Mouse (Mus musculus): Measurements from ENCODE around the gene Mta3. TPM values are rescaled to one million over a fixed set of nuclear protein-coding genes. Genes with fewer than 3 reads are reported as not detected.

The Mta3 gene
- polyA plus RNA-seq, 1 experiment from 2014 or later: 36.4 TPM

- H3K4me1 ChIP-seq (ENCODE audit: control insufficient read depth, insufficient read depth, low read length): no peaks in the 10 kb centered on the region
- 0 out of 2 replicates have a peak, but pooled peaks cover 7% of the 10 kb centered on the region for H3K9me3 ChIP-seq (replicated peaks; ENCODE audit: control insufficient read depth, low read length)
- no peak overlapping the region for H3K4me2 ChIP-seq (ENCODE audit: low read depth, low read length)
- 90% methylated on average over 10 of the region's 10 CpGs for WGBS
- peaks cover 16% of the 10 kb centered on the region for H3K36me3 ChIP-seq (ENCODE audit: control insufficient read depth, insufficient read depth, low read length)
- H3K4me3 ChIP-seq (replicated peaks; ENCODE audit: low read length): no peak overlapping the region
- no peak overlapping the region for H3K9ac ChIP-seq (ENCODE audit: low read length)
- H3K27me3 ChIP-seq (ENCODE audit: control insufficient read depth, insufficient read depth, low read length): no peaks in the 10 kb centered on the region
- H3K27ac ChIP-seq (ENCODE audit: low read length): no peak overlapping the region
- no peak for ATAC-seq (ENCODE audit: insufficient read depth, low FRiP score)
Observed at GRCm38 (mm10) chr17:83721157-83721556, 15.2 kb downstream of the Mta3 start.

DNA sequence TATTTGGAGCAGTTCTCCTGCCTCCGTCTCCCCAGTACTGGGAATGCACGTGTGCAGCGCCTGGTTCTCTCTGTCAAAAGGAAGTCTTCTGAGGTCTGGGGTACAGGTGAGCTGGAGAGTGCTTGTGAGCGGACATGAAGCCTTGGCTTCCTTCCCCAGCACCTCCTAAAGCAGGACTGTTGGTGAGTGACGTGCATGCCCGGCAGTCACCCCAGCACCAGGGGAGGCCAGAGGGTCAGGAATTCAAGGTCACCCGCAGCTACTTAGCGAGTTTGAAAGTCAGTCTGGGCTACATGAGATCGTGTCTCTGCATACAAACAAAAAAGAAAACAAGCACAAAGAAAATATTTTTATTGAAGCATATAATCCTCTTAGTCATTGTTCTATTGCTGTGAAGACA, 17.1 kb downstream of the Mta3 start:
- no peak overlapping the region for H3K4me2 ChIP-seq (ENCODE audit: low read depth, low read length)
- ATAC-seq (ENCODE audit: insufficient read depth, low FRiP score): no peak

DNA sequence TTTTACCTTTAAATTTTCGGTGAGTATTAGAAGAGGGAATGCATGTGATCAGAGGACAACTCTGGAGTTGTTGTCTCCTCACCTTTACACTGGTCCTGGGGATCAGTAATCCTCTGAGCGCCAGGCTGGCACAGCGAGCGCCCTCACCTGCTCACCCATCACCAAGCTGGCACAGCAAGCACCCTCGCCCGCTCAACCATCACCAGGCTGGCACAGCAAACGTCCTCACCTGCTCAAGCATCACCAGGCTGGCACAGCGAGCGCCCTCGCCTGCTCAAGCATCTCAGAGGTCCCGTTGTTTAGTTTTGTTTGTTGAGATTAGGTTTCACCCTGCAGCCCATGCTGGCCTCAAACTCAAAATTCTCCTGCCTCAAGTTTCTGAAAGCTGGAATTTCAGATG, 20.5 kb downstream of the Mta3 start:
- peaks cover 4% of the 10 kb centered on the region; the same call in 1 of the 2 replicates for H3K36me3 ChIP-seq (ENCODE audit: control insufficient read depth, insufficient read depth, low read length)
- no peaks in the 10 kb centered on the region for H3K27me3 ChIP-seq (ENCODE audit: control insufficient read depth, insufficient read depth, low read length)
- H3K9ac ChIP-seq (ENCODE audit: low read length): no peak overlapping the region
- 84% methylated on average over 11 of the region's 11 CpGs for WGBS
- no peak overlapping the region for H3K27ac ChIP-seq (ENCODE audit: low read length)
- no peaks in the 10 kb centered on the region; the same call in 1 of the 2 replicates for H3K4me1 ChIP-seq (ENCODE audit: control insufficient read depth, insufficient read depth, low read length)
- no peak overlapping the region for H3K4me2 ChIP-seq (ENCODE audit: low read depth, low read length)
- H3K4me3 ChIP-seq (replicated peaks; ENCODE audit: low read length): no peak overlapping the region
- H3K9me3 ChIP-seq (replicated peaks; ENCODE audit: control insufficient read depth, low read length): no peaks in the 10 kb centered on the region
- ATAC-seq (ENCODE audit: insufficient read depth, low FRiP score): no peak

More for the DNA sequence above, 17.1 kb downstream of the Mta3 start:
- no peak overlapping the region for H3K9ac ChIP-seq (ENCODE audit: low read length)
- H3K36me3 ChIP-seq (ENCODE audit: control insufficient read depth, insufficient read depth, low read length): peaks cover 4% of the 10 kb centered on the region; the same call in 1 of the 2 replicates
- H3K27me3 ChIP-seq (ENCODE audit: control insufficient read depth, insufficient read depth, low read length): no peaks in the 10 kb centered on the region
- no peak overlapping the region for H3K4me3 ChIP-seq (replicated peaks; ENCODE audit: low read length)
- no peak overlapping the region for H3K27ac ChIP-seq (ENCODE audit: low read length)
- no peaks in the 10 kb centered on the region for H3K4me1 ChIP-seq (ENCODE audit: control insufficient read depth, insufficient read depth, low read length)
- 76% methylated on average over 9 of the region's 9 CpGs for WGBS
- H3K9me3 ChIP-seq (replicated peaks; ENCODE audit: control insufficient read depth, low read length): no peaks in the 10 kb centered on the region

- ATAC-seq (ENCODE audit: insufficient read depth, low FRiP score): no peak
- peaks cover 4% of the 10 kb centered on the region; the same call in 1 of the 2 replicates for H3K36me3 ChIP-seq (ENCODE audit: control insufficient read depth, insufficient read depth, low read length)
- H3K4me2 ChIP-seq (ENCODE audit: low read depth, low read length): no peak overlapping the region
- 86% methylated on average over 4 of the region's 4 CpGs for WGBS
- H3K9me3 ChIP-seq (replicated peaks; ENCODE audit: control insufficient read depth, low read length): no peaks in the 10 kb centered on the region
- no peak overlapping the region for H3K9ac ChIP-seq (ENCODE audit: low read length)
- no peak overlapping the region for H3K4me3 ChIP-seq (replicated peaks; ENCODE audit: low read length)
- no peak overlapping the region for H3K27ac ChIP-seq (ENCODE audit: low read length)
- H3K4me1 ChIP-seq (ENCODE audit: control insufficient read depth, insufficient read depth, low read length): peaks cover 8% of the 10 kb centered on the region; the same call in 1 of the 2 replicates
- no peaks in the 10 kb centered on the region for H3K27me3 ChIP-seq (ENCODE audit: control insufficient read depth, insufficient read depth, low read length)
Observed at GRCm38 (mm10) chr17:83727707-83728106, 21.7 kb downstream of the Mta3 start.

- Histone ChIP-seq H3K36me3 (ENCODE audit: control insufficient read depth, insufficient read depth, low read length) (peaks cover 4% of the 10 kb centered on the region; the same call in 1 of the 2 replicates), H3K27me3 (ENCODE audit: control insufficient read depth, insufficient read depth, low read length) (no peaks in the 10 kb centered on the region), H3K4me2 (ENCODE audit: low read depth, low read length) (no peak overlapping the region), H3K27ac (ENCODE audit: low read length) (no peak overlapping the region), H3K4me3 (replicated peaks; ENCODE audit: low read length) (no peak overlapping the region), H3K9me3 (replicated peaks; ENCODE audit: control insufficient read depth, low read length) (no peaks in the 10 kb centered on the region), H3K4me1 (ENCODE audit: control insufficient read depth, insufficient read depth, low read length) (peaks cover 8% of the 10 kb centered on the region; the same call in 1 of the 2 replicates), H3K9ac (ENCODE audit: low read length) (no peak overlapping the region)
- ATAC-seq (ENCODE audit: insufficient read depth, low FRiP score): no peak
- 87% methylated on average over 9 of the region's 9 CpGs for WGBS
Observed at GRCm38 (mm10) chr17:83729029-83729428, 23.1 kb downstream of the Mta3 start.

DNA sequence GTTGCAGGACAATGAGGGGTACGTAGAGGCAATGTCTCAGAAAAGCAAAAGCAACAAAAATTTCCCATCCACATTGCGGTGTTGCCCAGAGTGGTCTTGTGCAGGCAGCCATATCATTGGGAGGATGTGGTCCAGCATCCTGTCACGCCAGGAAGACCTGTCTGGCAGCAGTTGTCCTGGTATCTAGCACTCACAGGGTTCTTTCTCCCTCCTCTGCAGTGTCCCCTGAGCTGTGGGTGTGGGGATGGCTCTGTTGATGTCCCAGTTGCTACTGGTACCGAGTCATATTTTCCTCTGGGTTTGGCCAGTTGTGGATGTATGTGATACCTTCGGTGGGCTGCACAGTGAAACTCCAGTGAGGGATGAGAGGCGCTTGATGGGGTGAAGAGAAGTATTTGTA, 24.2 kb downstream of the Mta3 start:
- 87% methylated on average over 6 of the region's 6 CpGs for WGBS
- H3K4me3 ChIP-seq (replicated peaks; ENCODE audit: low read length): no peak overlapping the region
- H3K36me3 ChIP-seq (ENCODE audit: control insufficient read depth, insufficient read depth, low read length): peaks cover 4% of the 10 kb centered on the region; the same call in 1 of the 2 replicates
- H3K27me3 ChIP-seq (ENCODE audit: control insufficient read depth, insufficient read depth, low read length): no peaks in the 10 kb centered on the region
- no peak overlapping the region for H3K9ac ChIP-seq (ENCODE audit: low read length)
- H3K4me2 ChIP-seq (ENCODE audit: low read depth, low read length): no peak overlapping the region
- H3K4me1 ChIP-seq (ENCODE audit: control insufficient read depth, insufficient read depth, low read length): peaks cover 8% of the 10 kb centered on the region; the same call in 1 of the 2 replicates
- no peak for ATAC-seq (ENCODE audit: insufficient read depth, low FRiP score)
- H3K27ac ChIP-seq (ENCODE audit: low read length): no peak overlapping the region
- no peaks in the 10 kb centered on the region for H3K9me3 ChIP-seq (replicated peaks; ENCODE audit: control insufficient read depth, low read length)

DNA sequence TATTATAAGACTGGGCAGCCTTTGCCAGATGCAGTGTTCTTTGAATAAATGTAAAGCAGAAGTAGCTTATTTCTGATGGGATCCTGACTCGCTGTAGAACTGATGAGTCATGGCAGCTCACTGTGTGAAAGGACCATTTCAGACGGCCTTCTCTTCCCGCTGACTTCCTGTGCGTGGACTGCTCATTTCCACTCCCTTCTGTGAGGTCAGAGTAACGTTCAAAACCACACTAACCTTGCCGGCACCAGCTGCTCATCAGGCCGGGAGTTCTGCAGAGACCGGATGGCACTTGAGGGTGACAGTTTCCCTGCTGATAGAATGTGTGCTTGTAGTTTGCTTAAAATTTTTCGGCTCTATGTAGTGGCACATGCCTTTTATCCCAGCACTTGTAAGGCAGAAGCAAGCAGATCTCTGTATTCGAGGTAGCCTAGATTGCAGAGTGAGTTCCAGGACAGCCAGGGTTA, 26.2 kb downstream of the Mta3 start:
- H3K27ac ChIP-seq (ENCODE audit: low read length): peak overlapping the region; percentile 3
- H3K36me3 ChIP-seq (ENCODE audit: control insufficient read depth, insufficient read depth, low read length): no peaks in the 10 kb centered on the region
- no peaks in the 10 kb centered on the region for H3K9me3 ChIP-seq (replicated peaks; ENCODE audit: control insufficient read depth, low read length)
- no peaks in the 10 kb centered on the region for H3K27me3 ChIP-seq (ENCODE audit: control insufficient read depth, insufficient read depth, low read length)
- WGBS: 45% methylated on average over 10 of the region's 10 CpGs
- ATAC-seq (ENCODE audit: insufficient read depth, low FRiP score): 0 out of 2 replicates have a peak, but pooled peaks have one; percentile 18
- no peak overlapping the region for H3K9ac ChIP-seq (ENCODE audit: low read length)
- peaks cover 8% of the 10 kb centered on the region; the same call in 1 of the 2 replicates for H3K4me1 ChIP-seq (ENCODE audit: control insufficient read depth, insufficient read depth, low read length)
- no peak overlapping the region for H3K4me2 ChIP-seq (ENCODE audit: low read depth, low read length)
- H3K4me3 ChIP-seq (replicated peaks; ENCODE audit: low read length): no peak overlapping the region

- H3K27me3 ChIP-seq (ENCODE audit: control insufficient read depth, insufficient read depth, low read length): no peaks in the 10 kb centered on the region
- no peak overlapping the region for H3K9ac ChIP-seq (ENCODE audit: low read length)
- H3K36me3 ChIP-seq (ENCODE audit: control insufficient read depth, insufficient read depth, low read length): no peaks in the 10 kb centered on the region
- no peak for ATAC-seq (ENCODE audit: insufficient read depth, low FRiP score)
- no peak overlapping the region for H3K4me2 ChIP-seq (ENCODE audit: low read depth, low read length)
- H3K4me1 ChIP-seq (ENCODE audit: control insufficient read depth, insufficient read depth, low read length): peaks cover 8% of the 10 kb centered on the region; the same call in 1 of the 2 replicates
- WGBS: 40% methylated on average over 5 of the region's 5 CpGs
- no peak overlapping the region for H3K27ac ChIP-seq (ENCODE audit: low read length)
- H3K9me3 ChIP-seq (replicated peaks; ENCODE audit: control insufficient read depth, low read length): no peaks in the 10 kb centered on the region
- no peak overlapping the region for H3K4me3 ChIP-seq (replicated peaks; ENCODE audit: low read length)
Observed at GRCm38 (mm10) chr17:83732801-83733200, 26.8 kb downstream of the Mta3 start.

GRCm38 (mm10) chr17:83736701-83737100, 30.7 kb downstream of the Mta3 start:
- H3K9ac ChIP-seq (ENCODE audit: low read length): no peak overlapping the region
- 0 out of 2 replicates have a peak, but pooled peaks cover 6% of the 10 kb centered on the region for H3K4me1 ChIP-seq (ENCODE audit: control insufficient read depth, insufficient read depth, low read length)
- peaks cover 2% of the 10 kb centered on the region; the same call in 1 of the 2 replicates for H3K36me3 ChIP-seq (ENCODE audit: control insufficient read depth, insufficient read depth, low read length)
- no peak overlapping the region for H3K4me3 ChIP-seq (replicated peaks; ENCODE audit: low read length)
- no peak overlapping the region for H3K4me2 ChIP-seq (ENCODE audit: low read depth, low read length)
- whole genome bisulfite sequencing: 90% methylated on average over 9 of the region's 9 CpGs
- H3K9me3 ChIP-seq (replicated peaks; ENCODE audit: control insufficient read depth, low read length): no peaks in the 10 kb centered on the region
- ATAC-seq (ENCODE audit: insufficient read depth, low FRiP score): no peak
- no peak overlapping the region for H3K27ac ChIP-seq (ENCODE audit: low read length)
- H3K27me3 ChIP-seq (ENCODE audit: control insufficient read depth, insufficient read depth, low read length): no peaks in the 10 kb centered on the region

Data from stomach, embryonic 16.5 days (tissue).